Mouse (Mus musculus) layer of hippocampus, adult 9-10 months (tissue): ENCODE measurements at regions not wholly inside any gene's neighbourhood (a gene's known extent, or its start where the extent isn't known, plus 50 kb on each side); places are given as distances from the start of the nearest gene placed in this dataset.

Experiments used
- DNase-seq: peaks from one replicate; pipeline ENCODE4 v3.0.0; 2022; ENCODE audit warnings: low spot score

GRCm38 (mm10) chr12:43851264-43852009, 358.7 kb downstream of the Dnajb9 start:
- no peak for DNase-seq

- DNase-seq, result no peak
Measured at GRCm38 (mm10) chr12:43843907-43844537, 366.1 kb downstream of the Dnajb9 start.

- no peak for DNase-seq
Measured at GRCm38 (mm10) chr12:43831976-43832375, 378.1 kb downstream of the Dnajb9 start.

- DNase-seq, result no peak
Measured at GRCm38 (mm10) chr12:43828641-43829040, 381.5 kb downstream of the Dnajb9 start.

- DNase-seq, result no peak
Measured at GRCm38 (mm10) chr12:43827901-43828300, 382.2 kb downstream of the Dnajb9 start.

DNA sequence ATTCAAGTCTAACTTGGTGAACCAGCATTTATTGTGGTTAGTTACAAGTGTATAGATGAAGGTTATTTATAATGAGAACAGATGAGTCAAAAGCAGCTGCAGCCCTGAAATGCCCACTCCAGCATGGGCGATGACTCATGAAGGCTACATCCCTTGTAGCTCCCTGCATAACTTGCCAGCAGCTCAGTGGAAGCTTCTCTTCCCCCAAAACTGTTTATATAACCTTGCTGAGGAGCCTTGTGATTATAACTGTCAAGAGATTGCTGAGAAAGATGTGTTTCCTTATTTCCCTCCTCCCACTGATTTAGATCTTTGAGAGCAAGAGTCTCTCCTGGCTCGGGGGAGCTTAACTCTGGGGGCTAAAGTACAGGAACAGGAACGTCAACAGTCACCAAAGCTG, 382.8 kb downstream of the Dnajb9 start:
- peak; percentile 50 for DNase-seq

- DNase-seq, result peak; percentile 17
Measured at GRCm38 (mm10) chr12:43813559-43813958, 396.6 kb downstream of the Dnajb9 start.

- DNase-seq, result no peak
Measured at GRCm38 (mm10) chr12:43772766-43773165, 437.4 kb downstream of the Dnajb9 start.

GRCm38 (mm10) chr12:43762151-43762550, 448.0 kb downstream of the Dnajb9 start:
- DNase-seq, result no peak
